Mouse (Mus musculus): ENCODE measurements around the gene Gm10139.
"Not testable (repeated sequence)": the region's sequence is repeated elsewhere in the genome, so short reads cannot be mapped to it uniquely, and the experiment has no call there.

Gm10139 gene

DNA sequence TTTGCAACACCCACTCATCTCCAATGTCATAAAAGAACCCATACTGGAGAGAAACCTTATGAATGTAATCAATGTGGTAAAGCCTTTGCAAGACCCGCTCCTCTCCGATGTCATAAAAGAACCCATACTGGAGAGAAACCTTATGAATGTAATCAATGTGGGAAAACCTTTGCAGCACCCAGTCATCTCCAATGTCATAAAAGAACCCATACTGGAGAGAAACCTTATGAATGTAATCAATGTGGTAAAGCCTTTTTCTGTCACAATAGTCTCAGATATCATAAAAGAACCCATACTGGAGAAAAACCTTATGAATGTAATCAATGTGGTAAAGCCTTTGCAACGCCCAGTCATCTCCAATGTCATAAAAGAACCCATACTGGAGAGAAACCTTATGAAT lies at the start of gene Gm10139:
Gene Gm10139, plus strand, starts transcription at position 301 of the 400 bp plus-strand sequence.
- CTCF ChIA-PET, POLR2A ChIA-PET: not testable (repeated sequence)

DNA sequence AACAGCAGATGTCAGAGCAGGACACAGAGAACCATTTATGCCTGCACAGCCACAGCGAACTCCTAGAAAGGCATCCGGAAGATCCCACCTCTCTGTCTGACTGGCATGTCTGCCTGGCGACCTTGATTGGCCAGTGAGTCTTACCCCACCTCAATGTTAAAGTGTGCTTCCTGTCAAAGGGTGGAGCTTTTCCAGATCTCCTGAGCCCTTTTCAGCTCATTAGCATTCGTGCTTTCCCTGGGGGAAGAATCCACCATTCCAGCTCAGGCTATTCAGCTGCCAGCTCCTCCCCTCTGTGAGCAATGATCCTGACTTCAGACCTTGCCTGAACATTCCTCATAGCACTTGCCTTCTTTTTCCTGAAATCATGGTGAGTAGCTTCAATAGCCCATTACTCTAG lies 45.2 kb downstream of the Gm10139 start:
- POLR2A ChIA-PET, result interaction anchor here in 1 of 4 experiments (0.6 kb wide), 1 partner anchor 142 kb away, joined by 3 read pairs; no protein-coding TSS in a partner anchor
- CTCF ChIA-PET, result not testable (repeated sequence)

Data from embryonic stem cell, embryonic (primary cell).